Mouse (Mus musculus): ENCODE measurements at regions not wholly inside any gene's neighbourhood (a gene's known extent, or its start where the extent isn't known, plus 50 kb on each side); places are given as distances from the start of the nearest gene placed in this dataset.

- TF ChIP-seq CTCF (IDR thresholded peaks at IDR 0.05 in 2 of 3, conservative IDR thresholded peaks at IDR 0.05 in 1 of 3; ENCODE audit: control insufficient read depth in 1 of 3, insufficient read depth in 1 of 3, low read depth in 2 of 3, low read length in 3 of 3, poor library complexity in 1 of 3, severe bottlenecking in 1 of 3), result no peak
- TF ChIP-seq EP300 (IDR thresholded peaks at IDR 0.05; ENCODE audit: low read depth in 1 of 2, low read length in 2 of 2), result no peak
- TF ChIP-seq MAX (IDR thresholded peaks at IDR 0.05; ENCODE audit: low read length), result no peak
- TF ChIP-seq GABPA (IDR thresholded peaks at IDR 0.05; ENCODE audit: low read depth, low read length), result no peak
- no peak for TF ChIP-seq POLR2A (IDR thresholded peaks at IDR 0.05; ENCODE audit: control insufficient read depth in 1 of 2, insufficient read depth in 1 of 2, low read depth in 1 of 2, low read length in 2 of 2, poor library complexity in 1 of 2)
- no peak for TF ChIP-seq RCOR1 (IDR thresholded peaks at IDR 0.05; ENCODE audit: low read depth, low read length)
- TF ChIP-seq USF2 (IDR thresholded peaks at IDR 0.05; ENCODE audit: borderline replicate concordance in 1 of 2, insufficient read depth in 1 of 2, low read depth in 1 of 2, low read length in 2 of 2), result no peak
- TF ChIP-seq USF1 (IDR thresholded peaks at IDR 0.05; ENCODE audit: low read depth, low read length), result no peak
- no peak for TF ChIP-seq CHD1 (IDR thresholded peaks at IDR 0.05; ENCODE audit: low read depth, low read length)
Measured at GRCm38 (mm10) chr1:88560771-88561170, 50.9 kb upstream of the Glrp1 start.
